Mouse (Mus musculus): ENCODE results near the gene Zfp362. TPM values are rescaled to one million over a fixed set of nuclear protein-coding genes. Genes with fewer than 3 reads are reported as not detected.

The Zfp362 gene
- total and polyA plus RNA-seq, 2 experiments, result 0.83 to 5.7 TPM

- WGBS, result 70% methylated on average over 13 of the region's 13 CpGs
- no peak overlapping the region for H3K9ac ChIP-seq (ENCODE audit: low read depth, low read length)
- H3K36me3 ChIP-seq (ENCODE audit: control insufficient read depth, insufficient read depth, low read length), result no peaks in the 10 kb centered on the region
- no peaks in the 10 kb centered on the region for H3K79me2 ChIP-seq (ENCODE audit: control insufficient read depth, insufficient read depth, low read length)
- no peak for DNase-seq (ENCODE audit: extremely low read depth, low read depth, low spot score)
- H3K4me3 ChIP-seq (ENCODE audit: insufficient read depth, low read depth, low read length), result no peak overlapping the region
- no peaks in the 10 kb centered on the region for H3K27me3 ChIP-seq (ENCODE audit: control insufficient read depth, insufficient read depth, low read length)
- H3K27ac ChIP-seq (replicated peaks; ENCODE audit: insufficient read depth, low read depth, low read length), result no peak overlapping the region
- H3K4me1 ChIP-seq (ENCODE audit: control insufficient read depth, insufficient read depth, low read length), result no peaks in the 10 kb centered on the region
- TF ChIP-seq POLR2A (IDR thresholded peaks at IDR 0.05; ENCODE audit: extremely low read depth, insufficient read depth, low read length) (no peak), CTCF (IDR thresholded peaks at IDR 0.05; ENCODE audit: low read depth, low read length) (no peak)
These were observed 37.7 kb downstream of the Zfp362 start for GRCm38 (mm10) chr4:128768120-128768519.

- no peaks in the 10 kb centered on the region for H3K36me3 ChIP-seq (ENCODE audit: control insufficient read depth, insufficient read depth, low read length)
- no peak overlapping the region for H3K9ac ChIP-seq (ENCODE audit: low read depth, low read length)
- no peaks in the 10 kb centered on the region for H3K4me1 ChIP-seq (ENCODE audit: control insufficient read depth, insufficient read depth, low read length)
- H3K4me3 ChIP-seq (ENCODE audit: insufficient read depth, low read depth, low read length), result no peak overlapping the region
- H3K27ac ChIP-seq (replicated peaks; ENCODE audit: insufficient read depth, low read depth, low read length), result no peak overlapping the region
- WGBS, result 89% methylated on average over 20 of the region's 20 CpGs
- TF ChIP-seq POLR2A (IDR thresholded peaks at IDR 0.05; ENCODE audit: extremely low read depth, insufficient read depth, low read length), result no peak
- TF ChIP-seq CTCF (IDR thresholded peaks at IDR 0.05; ENCODE audit: low read depth, low read length), result no peak
- DNase-seq (ENCODE audit: extremely low read depth, low read depth, low spot score), result no peak
- H3K27me3 ChIP-seq (ENCODE audit: control insufficient read depth, insufficient read depth, low read length), result no peaks in the 10 kb centered on the region
- no peaks in the 10 kb centered on the region for H3K79me2 ChIP-seq (ENCODE audit: control insufficient read depth, insufficient read depth, low read length)
These were observed 38.9 kb downstream of the Zfp362 start for GRCm38 (mm10) chr4:128766929-128767328.

GRCm38 (mm10) chr4:128760029-128760428 is 45.8 kb downstream of the Zfp362 start:
- Histone ChIP-seq H3K4me1 (ENCODE audit: control insufficient read depth, insufficient read depth, low read length) (no peaks in the 10 kb centered on the region), H3K36me3 (ENCODE audit: control insufficient read depth, insufficient read depth, low read length) (no peaks in the 10 kb centered on the region), H3K9ac (ENCODE audit: low read depth, low read length) (no peak overlapping the region), H3K27ac (replicated peaks; ENCODE audit: insufficient read depth, low read depth, low read length) (no peak overlapping the region), H3K27me3 (ENCODE audit: control insufficient read depth, insufficient read depth, low read length) (no peaks in the 10 kb centered on the region), H3K79me2 (ENCODE audit: control insufficient read depth, insufficient read depth, low read length) (no peaks in the 10 kb centered on the region), H3K4me3 (ENCODE audit: insufficient read depth, low read depth, low read length) (no peak overlapping the region)
- TF ChIP-seq CTCF (IDR thresholded peaks at IDR 0.05; ENCODE audit: low read depth, low read length), result no peak
- 87% methylated on average over 6 of the region's 6 CpGs for WGBS
- no peak for DNase-seq (ENCODE audit: extremely low read depth, low read depth, low spot score)

GRCm38 (mm10) chr4:128759214-128759613 is 46.6 kb downstream of the Zfp362 start:
- DNase-seq (ENCODE audit: extremely low read depth, low read depth, low spot score), result no peak
- no peak overlapping the region for H3K27ac ChIP-seq (replicated peaks; ENCODE audit: insufficient read depth, low read depth, low read length)
- TF ChIP-seq CTCF (IDR thresholded peaks at IDR 0.05; ENCODE audit: low read depth, low read length), result no peak
- TF ChIP-seq POLR2A (IDR thresholded peaks at IDR 0.05; ENCODE audit: extremely low read depth, insufficient read depth, low read length), result no peak
- no peaks in the 10 kb centered on the region for H3K79me2 ChIP-seq (ENCODE audit: control insufficient read depth, insufficient read depth, low read length)
- no peak overlapping the region for H3K4me3 ChIP-seq (ENCODE audit: insufficient read depth, low read depth, low read length)
- no peaks in the 10 kb centered on the region for H3K36me3 ChIP-seq (ENCODE audit: control insufficient read depth, insufficient read depth, low read length)
- H3K9ac ChIP-seq (ENCODE audit: low read depth, low read length), result no peak overlapping the region
- no peaks in the 10 kb centered on the region for H3K27me3 ChIP-seq (ENCODE audit: control insufficient read depth, insufficient read depth, low read length)
- WGBS, result 89% methylated on average over 5 of the region's 5 CpGs
- H3K4me1 ChIP-seq (ENCODE audit: control insufficient read depth, insufficient read depth, low read length), result no peaks in the 10 kb centered on the region

- peaks cover 10% of the 10 kb centered on the region for H3K36me3 ChIP-seq (ENCODE audit: control insufficient read depth, insufficient read depth, low read length)
- 77% methylated on average over 7 of the region's 7 CpGs for WGBS
- DNase-seq (ENCODE audit: extremely low read depth, low read depth, low spot score), result no peak
- H3K9ac ChIP-seq (ENCODE audit: low read depth, low read length), result no peak overlapping the region
- H3K4me3 ChIP-seq (ENCODE audit: insufficient read depth, low read depth, low read length), result no peak overlapping the region
- TF ChIP-seq POLR2A (IDR thresholded peaks at IDR 0.05; ENCODE audit: extremely low read depth, insufficient read depth, low read length), result no peak
- no peak for TF ChIP-seq CTCF (IDR thresholded peaks at IDR 0.05; ENCODE audit: low read depth, low read length)
- H3K4me1 ChIP-seq (ENCODE audit: control insufficient read depth, insufficient read depth, low read length), result no peaks in the 10 kb centered on the region
- no peak overlapping the region for H3K27ac ChIP-seq (replicated peaks; ENCODE audit: insufficient read depth, low read depth, low read length)
- H3K79me2 ChIP-seq (ENCODE audit: control insufficient read depth, insufficient read depth, low read length), result no peaks in the 10 kb centered on the region
- no peaks in the 10 kb centered on the region for H3K27me3 ChIP-seq (ENCODE audit: control insufficient read depth, insufficient read depth, low read length)
These were observed 49.9 kb downstream of the Zfp362 start for GRCm38 (mm10) chr4:128755900-128756299.

- DNase-seq (ENCODE audit: extremely low read depth, low read depth, low spot score), result no peak
- TF ChIP-seq POLR2A (IDR thresholded peaks at IDR 0.05; ENCODE audit: extremely low read depth, insufficient read depth, low read length) (no peak), CTCF (IDR thresholded peaks at IDR 0.05; ENCODE audit: low read depth, low read length) (no peak)
- Histone ChIP-seq H3K9ac (ENCODE audit: low read depth, low read length) (no peak within 1 kb of the TSS), H3K4me3 (ENCODE audit: insufficient read depth, low read depth, low read length) (no peak within 1 kb of the TSS), H3K27ac (replicated peaks; ENCODE audit: insufficient read depth, low read depth, low read length) (no peak within 1 kb of the TSS), H3K4me1 (ENCODE audit: control insufficient read depth, insufficient read depth, low read length) (no peaks in the 10 kb centered on the region), H3K36me3 (ENCODE audit: control insufficient read depth, insufficient read depth, low read length) (peaks cover 13% of the 10 kb centered on the region), H3K79me2 (ENCODE audit: control insufficient read depth, insufficient read depth, low read length) (no peaks in the 10 kb centered on the region), H3K27me3 (ENCODE audit: control insufficient read depth, insufficient read depth, low read length) (no peaks in the 10 kb centered on the region)
- WGBS, result 69% methylated on average over 3 of the region's 3 CpGs
These were observed 50.8 kb downstream of the Zfp362 start, which contains the start of gene A3galt2 for GRCm38 (mm10) chr4:128755064-128755463. Gene A3galt2, plus strand, starts transcription at chr4:128755364.
